Mouse (Mus musculus): Measurements from ENCODE around the gene Apoa2. TPM values are rescaled to one million over a fixed set of nuclear protein-coding genes. Genes with fewer than 3 reads are reported as not detected.
A peak's percentile ranks its signal among the peaks of the same experiment; 100 is the strongest.

Gene Apoa2
- 1 to 10 TPM in 1 of 2 experiments, not detected in 1; 1.7 TPM for total RNA-seq (2021)
- long read RNA-seq, experiment 1, partial matches to known transcripts, result 0 of 1 reads
- long read RNA-seq, experiment 1, other reads (novel, unspliced or antisense), result 1 of 1 reads
- long read RNA-seq, experiment 2, partial matches to known transcripts, result 1 of 2 reads
- long read RNA-seq, experiment 2, other reads (novel, unspliced or antisense), result 1 of 2 reads

DNA sequence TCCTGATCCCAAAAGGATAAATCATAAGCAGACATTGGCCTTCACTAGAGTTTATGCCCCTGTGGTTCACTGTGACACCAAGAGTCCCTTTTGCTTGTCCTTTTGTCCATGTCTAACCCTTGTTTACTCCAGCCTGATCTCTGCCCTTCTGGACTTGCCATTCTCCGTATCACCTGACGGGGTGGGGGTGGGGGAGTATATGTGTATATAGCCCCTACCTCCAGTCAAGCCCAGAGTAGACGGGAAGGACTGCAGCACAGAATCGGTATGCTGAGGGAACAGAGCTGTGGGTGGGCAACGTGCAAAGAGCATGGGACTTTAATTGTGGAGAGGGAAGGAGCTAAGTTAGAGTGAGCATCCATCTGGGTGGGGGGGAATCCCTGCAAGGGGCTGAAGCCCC, at the start of gene Apoa2:
Gene Apoa2, plus strand, starts transcription at position 198 of the 400 bp plus-strand sequence.
- no peak for DNase-seq
- intact Hi-C loops (cut with DNase I), result no loop called here

GRCm38 (mm10) chr1:171179487-171180171, 45.2 kb upstream of the Apoa2 start:
- intact Hi-C loops (cut with DNase I), result no loop called here
- DNase-seq, result no peak

GRCm38 (mm10) chr1:171183025-171183424, 41.8 kb upstream of the Apoa2 start:
- DNase-seq, result no peak
- intact Hi-C loops (cut with DNase I), result no loop called here

DNA sequence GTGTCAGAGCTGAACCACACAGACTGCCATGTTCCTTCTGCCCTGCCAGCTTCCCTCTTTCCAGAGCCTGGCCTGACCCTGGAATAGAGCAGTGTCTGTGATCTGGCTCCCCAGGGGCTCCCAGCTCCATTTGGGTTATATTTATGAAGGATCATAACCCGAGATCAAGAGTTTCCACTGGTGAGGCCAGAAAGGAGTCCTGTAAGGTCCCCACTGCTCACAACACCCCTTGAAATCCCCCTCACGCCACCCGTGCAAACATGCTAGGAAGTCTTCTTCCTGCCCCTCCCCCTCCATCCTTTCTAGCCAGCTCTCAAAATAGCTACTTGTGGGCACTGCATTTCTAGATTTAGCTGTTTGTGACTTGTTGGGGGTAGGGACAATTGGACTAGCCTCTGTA, 41.2 kb upstream of the Apoa2 start:
- intact Hi-C loops (cut with DNase I), result no loop called here
- DNase-seq, result peak in 1 of 2 experiments; percentile 29

DNA sequence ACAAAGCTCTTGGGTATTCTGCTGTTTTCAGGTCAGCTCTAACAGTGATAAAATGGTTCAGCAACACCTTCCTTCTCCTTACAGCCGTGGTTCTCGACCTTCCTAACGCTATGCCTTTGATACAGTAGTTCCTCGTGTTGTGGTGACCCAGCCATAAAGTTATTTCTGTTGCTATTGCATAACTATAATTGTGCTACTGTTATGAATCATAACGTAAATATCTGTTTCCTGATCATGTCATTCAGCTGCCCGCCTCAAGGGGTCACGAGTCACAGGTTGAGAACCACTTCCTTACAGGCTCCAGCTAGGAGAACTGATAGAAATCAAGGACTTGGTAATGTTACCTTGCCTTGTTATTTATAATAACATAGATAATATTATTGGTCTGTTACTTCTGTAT, 40.5 kb upstream of the Apoa2 start:
- DNase-seq, result no peak
- intact Hi-C loops (cut with DNase I), result no loop called here

DNA sequence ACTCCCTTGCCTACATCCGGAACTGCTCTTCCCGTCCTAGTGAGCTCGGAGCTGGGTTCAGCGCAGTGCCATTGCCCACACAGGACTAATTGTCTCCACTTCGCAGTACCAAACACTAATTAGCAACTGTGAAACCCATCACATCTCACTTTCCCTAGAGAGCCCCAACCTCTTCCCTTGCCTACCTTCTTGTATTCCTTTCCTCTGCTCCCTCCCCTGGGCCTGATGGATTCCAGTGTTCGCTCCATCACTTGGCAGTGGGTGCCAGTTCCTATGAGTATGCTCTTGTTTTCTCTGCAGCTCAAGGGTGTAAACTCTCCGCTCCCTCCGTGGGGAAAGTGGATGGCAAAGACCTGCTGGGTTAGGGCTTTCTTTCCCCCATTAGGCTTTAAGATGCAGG, 39.2 kb upstream of the Apoa2 start:
- intact Hi-C loops (cut with DNase I), result no loop called here
- DNase-seq, result no peak

- intact Hi-C loops (cut with DNase I), result no loop called here
- no peak for DNase-seq
These were observed 36.8 kb upstream of the Apoa2 start for GRCm38 (mm10) chr1:171187851-171188700.

- intact Hi-C loops (cut with DNase I), result no loop called here
- DNase-seq, result no peak
These were observed 35.8 kb upstream of the Apoa2 start for GRCm38 (mm10) chr1:171189046-171189445.

GRCm38 (mm10) chr1:171189476-171190114, 35.3 kb upstream of the Apoa2 start:
- intact Hi-C loops (cut with DNase I), result no loop called here
- no peak for DNase-seq

- DNase-seq, result no peak
- intact Hi-C loops (cut with DNase I), result no loop called here
These were observed 34.0 kb upstream of the Apoa2 start for GRCm38 (mm10) chr1:171190832-171191231.

DNA sequence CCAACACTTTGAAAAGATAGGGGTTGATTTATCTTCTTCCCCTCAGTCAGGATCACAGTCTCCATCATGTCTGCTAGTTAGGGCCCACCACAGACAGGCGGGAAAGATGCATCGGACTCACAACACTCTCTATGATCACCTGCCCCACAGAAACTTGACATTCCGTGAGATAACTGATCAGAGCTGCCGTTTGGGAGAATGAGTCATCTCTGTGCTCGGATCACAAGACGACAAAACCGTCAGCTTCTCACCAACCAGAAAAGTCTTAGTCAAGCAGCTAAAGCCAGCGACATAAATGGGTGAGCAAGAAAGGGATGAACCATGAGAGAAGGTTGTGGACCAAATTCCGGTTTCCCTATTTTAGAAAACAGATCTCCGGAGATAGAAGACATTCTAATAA, 32.6 kb upstream of the Apoa2 start:
- intact Hi-C loops (cut with DNase I), result no loop called here
- DNase-seq, result no peak

GRCm38 (mm10) chr1:171193093-171193840, 31.6 kb upstream of the Apoa2 start:
- no peak for DNase-seq
- intact Hi-C loops (cut with DNase I), result no loop called here

DNA sequence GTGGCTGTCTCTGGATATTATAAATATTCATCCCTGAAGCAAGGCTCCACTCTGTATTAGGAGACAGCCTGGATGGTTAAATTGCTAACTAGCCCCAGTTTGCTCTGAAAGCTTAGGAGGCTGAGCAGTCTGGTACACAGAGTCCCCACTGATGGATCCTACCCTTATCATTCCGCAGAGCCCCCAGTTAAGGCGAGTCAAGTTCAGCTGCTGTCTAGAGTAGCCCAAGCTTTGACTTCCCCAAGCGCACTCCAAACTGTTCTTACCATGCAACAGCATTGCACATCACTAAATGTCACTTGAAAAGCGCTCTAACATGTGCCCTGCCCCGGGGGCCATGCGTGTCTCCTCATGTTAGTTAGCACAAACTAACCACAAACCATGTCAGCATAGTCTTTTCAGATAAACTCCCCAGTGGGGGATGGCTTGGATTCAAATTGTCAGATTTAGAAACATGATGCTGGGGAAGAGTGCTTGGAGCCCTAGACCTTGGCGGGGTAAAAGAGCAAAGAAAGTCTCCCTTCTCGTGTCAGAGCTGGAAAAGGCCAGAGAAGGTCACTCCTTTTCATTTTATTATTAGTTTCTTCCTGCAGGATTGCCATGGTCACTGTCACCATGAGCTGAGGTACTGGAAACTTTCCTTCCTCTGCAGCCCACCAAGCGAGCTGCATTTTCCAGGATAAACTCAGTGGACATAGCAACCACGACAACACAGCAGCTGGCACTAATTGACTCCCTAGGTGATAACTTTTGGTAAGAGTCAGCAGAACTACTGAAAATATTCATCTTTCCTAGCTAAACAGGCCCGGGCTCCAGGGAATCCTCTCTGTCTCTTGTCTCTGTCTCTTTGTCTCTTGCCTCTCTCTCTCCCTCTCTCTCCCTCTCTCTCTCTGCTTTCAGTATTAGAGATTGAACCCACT, 30.7 kb upstream of the Apoa2 start:
- DNase-seq, result no peak
- intact Hi-C loops (cut with DNase I), result no loop called here

GRCm38 (mm10) chr1:171195046-171195822, 29.6 kb upstream of the Apoa2 start:
- no peak for DNase-seq
- intact Hi-C loops (cut with DNase I), result no loop called here

GRCm38 (mm10) chr1:171195887-171196397, 28.9 kb upstream of the Apoa2 start, which contains the start of gene Pcp4l1:
Pcp4l1 (minus strand) TSS chr1:171196268.
- intact Hi-C loops (cut with DNase I), result no loop called here
- DNase-seq, result peak; percentile 43 to 51

DNA sequence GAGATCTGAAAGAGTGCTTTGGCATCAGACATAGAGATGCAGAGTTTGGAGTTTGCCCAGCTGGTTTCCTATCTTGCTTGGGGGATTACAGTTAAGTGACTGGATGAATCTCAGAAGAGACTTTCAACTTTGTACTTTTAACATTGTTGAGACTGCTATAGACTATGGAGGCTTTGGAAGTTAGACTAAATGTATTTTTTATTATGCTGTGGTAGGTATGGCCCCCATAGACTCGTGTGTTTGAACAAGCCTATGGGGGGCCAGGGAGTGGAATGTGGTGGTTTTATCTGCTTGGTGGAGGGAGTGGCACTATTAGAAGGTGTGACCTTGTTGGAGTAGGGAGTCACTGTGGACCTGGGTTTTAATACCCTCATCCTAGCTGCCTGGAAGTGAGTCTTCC, 25.3 kb upstream of the Apoa2 start:
- no peak for DNase-seq
- intact Hi-C loops (cut with DNase I), result no loop called here

- no peak for DNase-seq
- intact Hi-C loops (cut with DNase I), result no loop called here
These were observed 24.1 kb upstream of the Apoa2 start for GRCm38 (mm10) chr1:171200769-171201168.

All from gastrocnemius, postnatal 36 days (tissue).